Mouse (Mus musculus) gastrocnemius, postnatal 14 days (tissue): ENCODE measurements around the gene Exd2. TPM values are rescaled to one million over a fixed set of nuclear protein-coding genes. Genes with fewer than 3 reads are reported as not detected.
"Not testable (repeated sequence)": the region's sequence is repeated elsewhere in the genome, so short reads cannot be mapped to it uniquely, and the experiment has no call there.

Source experiments
- DNase-seq: peaks from one replicate; pipeline ENCODE4 v3.0.0; 2021; ENCODE audit warnings: mixed read lengths
- intact Hi-C: fragments of 180-260 bp; cut with DNase I; formaldehyde crosslinking; loops from one replicate; pipeline ENCODE4 v1.15.1; 2025; ENCODE audit warnings: low total_unique reads
- long read RNA-seq, 2 experiments: library from polyadenylated mRNA; stranded (forward); transcript quantifications; one replicate each; pipeline ENCODE4 v2.0.0; 2021
- total RNA-seq, 2 experiments: library from RNA; stranded (reverse); gene quantifications; 2 replicates each; pipeline ENCODE4 v1.2.3; 2021

Exd2 gene
- 10 to 100 TPM; 21.4 to 27.0 TPM for total RNA-seq
- long read RNA-seq, experiment 1, full-length matches to known transcripts, result 6 of 12 reads
- long read RNA-seq, experiment 1, partial matches to known transcripts, result 1 of 12 reads
- long read RNA-seq, experiment 1, other reads (novel, unspliced or antisense), result 5 of 12 reads
- long read RNA-seq, experiment 2, transcript Exd2-201 (9 exons, 3,310 nt), result major isoform, 12 of 29 reads
- long read RNA-seq, experiment 2, partial matches to known transcripts, result 1 of 29 reads
- long read RNA-seq, experiment 2, other reads (novel, unspliced or antisense), result 16 of 29 reads

DNA sequence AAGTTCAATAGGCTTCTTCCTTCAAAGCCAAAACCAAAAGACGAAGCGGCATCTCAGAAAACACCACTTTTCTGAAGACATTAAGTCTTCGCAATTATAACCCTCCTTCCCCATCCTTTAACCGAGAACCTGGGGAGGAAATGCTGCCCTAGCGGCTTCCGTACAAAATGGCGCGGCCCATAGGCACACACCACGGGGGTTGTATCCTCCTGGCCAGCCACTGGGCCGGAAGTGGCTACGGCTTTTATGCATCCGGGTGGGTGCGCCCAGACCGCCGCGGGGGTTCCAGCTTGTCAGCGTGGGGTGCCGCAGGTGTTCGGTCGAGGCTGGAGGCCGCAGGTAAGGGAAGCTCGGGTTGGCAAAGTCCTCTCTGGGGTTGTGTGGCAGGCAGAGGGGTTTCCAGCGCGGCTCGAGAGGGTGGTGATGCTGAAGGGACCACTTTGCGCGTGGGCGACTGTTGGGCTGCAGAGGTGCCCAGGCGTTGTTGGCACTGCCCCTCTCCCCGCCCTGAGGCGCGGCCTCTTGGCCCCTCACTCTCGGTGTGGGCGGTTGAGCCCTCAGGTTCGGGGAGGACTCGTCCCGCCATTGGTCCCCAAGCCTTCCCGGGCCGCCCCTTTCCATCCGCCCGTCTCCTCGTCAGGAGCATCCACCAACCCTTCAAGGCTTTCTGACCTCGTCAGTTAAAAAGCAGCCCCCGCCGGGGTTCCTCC lies at the start of gene Exd2:
Exd2 (plus strand) TSS at position 154 of the 710 bp plus-strand sequence.
- DNase-seq, result peak; percentile 92
- intact Hi-C loops, result loop anchor here (10.0 kb wide), 1 partner anchor 68 kb away; no protein-coding TSS in a partner anchor

DNA sequence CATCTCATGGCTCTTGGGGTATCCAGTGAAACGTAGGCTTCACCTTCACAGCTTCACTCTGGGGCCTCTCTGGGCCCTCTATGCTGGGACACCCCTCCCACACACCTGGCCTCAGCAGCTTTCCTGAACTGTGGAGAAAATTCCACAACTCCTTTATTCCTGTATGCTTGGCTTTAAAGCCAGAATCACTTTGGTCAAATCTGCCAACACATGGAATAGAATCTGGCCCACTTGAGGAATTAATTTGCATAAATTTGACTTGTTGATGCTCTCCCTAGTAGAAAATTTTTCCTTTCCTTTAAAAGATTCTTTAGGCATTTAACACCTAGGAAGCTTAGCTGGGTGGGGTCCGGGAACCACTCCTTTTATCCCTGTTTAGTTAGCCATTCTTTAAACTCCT lies 47.8 kb upstream of the Exd2 start:
- intact Hi-C loops, result no loop called here

DNA sequence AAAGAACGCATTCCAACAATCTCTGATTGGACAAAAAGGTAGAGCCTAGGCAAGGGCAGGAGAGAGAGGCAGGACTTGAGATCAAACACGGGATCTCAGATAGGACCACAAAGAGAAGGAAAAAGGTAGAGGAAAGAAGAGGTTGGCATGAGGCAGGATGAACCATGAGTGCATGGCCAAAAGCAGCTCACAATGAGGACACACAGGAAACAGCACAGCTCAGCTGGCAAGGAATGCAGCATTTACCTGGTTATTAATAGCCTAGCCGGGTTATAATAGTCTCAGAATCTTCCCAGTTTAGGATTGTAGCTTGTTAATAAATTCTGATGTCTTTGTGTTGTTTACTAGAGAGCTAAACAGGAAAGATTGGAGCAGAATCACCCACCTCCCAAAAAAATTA lies 35.2 kb upstream of the Exd2 start:
- no peak for DNase-seq
- intact Hi-C loops, result no loop called here

More for the DNA sequence above, 47.8 kb upstream of the Exd2 start:
- no peak for DNase-seq

DNA sequence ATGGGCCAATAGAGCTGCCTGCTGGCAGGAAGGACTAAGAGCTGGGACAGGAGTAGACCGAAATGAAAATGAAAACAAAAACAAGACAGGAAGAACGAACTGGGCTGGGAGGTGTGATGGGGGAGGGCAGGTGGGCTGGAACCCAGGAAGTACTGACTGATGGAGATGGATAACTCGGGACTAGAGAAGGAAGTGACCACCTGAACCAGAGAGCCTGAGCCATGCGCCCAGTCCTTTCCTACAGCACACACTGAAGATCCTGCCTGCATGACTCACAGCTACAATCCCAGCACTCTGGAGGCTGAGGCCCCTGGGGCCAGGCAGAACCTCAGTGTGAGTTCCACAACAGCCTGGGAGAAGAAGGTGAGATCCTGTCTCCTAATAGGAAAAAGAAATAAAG lies 29.6 kb upstream of the Exd2 start:
- intact Hi-C loops, result no loop called here
- no peak for DNase-seq

DNA sequence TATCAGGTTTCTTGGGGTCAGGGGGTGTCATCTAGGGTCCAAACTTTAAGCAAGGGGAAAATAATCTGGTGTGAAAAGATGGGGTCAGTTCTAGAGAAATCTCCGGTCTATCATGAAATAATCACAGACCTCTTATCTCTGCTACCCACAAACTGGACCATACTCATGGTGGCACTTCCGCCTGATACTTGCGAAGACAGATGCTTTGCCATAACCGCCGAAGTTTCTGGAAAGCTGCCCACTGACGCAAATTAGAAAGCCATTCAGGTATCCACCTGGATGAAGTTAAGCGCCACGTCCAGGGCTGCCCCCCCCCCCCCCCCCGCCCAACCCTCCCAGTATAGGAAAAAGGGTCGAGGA lies 28.3 kb upstream of the Exd2 start:
- no peak for DNase-seq
- intact Hi-C loops, result no loop called here

DNA sequence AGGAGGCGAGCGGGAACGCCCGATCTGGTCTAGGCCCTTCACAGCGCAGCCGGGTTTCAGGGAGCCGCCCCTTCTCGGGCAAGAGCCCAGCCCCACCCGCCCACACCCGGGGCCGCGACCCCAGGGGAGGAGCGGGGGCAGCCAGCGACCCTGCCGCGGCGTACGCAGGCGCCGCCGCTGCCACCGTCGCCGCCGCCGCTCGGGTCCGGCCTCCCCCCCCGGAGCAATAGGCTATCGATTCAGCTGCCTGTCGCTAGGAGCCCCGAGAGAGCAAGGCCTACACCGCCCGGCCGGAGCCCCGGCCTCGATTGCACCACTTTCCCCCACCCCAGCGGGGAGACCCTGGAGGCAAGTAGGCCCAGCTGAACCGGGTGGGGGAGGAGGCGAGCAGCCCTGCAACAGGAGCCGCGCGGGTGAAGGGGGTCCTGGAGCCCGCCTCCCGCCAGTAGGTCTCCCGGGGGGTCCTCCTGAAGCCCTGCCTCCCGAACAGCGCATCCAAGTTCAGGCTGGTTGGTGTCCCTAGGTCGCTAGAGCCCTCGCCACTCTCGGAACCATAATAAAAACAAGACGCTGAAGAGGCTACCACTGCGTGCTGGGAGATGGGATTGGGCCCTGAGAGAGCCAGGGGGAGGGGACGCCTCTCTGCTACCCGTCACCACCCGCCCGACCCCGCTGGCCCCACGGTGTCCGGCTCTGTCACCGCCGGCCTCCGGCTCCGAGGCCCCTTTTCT lies 27.8 kb upstream of the Exd2 start:
- DNase-seq, result peak; percentile 76
- intact Hi-C loops, result no loop called here

DNA sequence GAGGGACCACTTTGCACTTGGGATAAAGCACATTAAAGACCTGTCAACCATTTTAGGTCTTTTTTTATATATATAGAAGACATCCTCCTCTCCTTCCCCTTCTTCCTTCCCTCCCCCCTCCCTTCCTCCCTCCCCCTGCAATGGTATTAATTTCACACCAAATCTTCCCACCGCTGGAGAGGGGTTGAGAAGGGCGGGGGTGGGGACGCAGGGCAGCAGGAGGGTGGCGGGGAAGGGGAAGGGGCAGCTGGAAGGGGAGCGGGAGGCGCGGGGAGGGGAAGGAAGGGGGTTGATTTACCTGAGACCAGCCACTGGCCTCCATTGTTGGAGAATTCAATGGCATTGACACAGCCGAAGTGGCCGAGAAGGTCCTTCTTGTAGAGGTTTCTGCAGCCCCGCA lies 27.0 kb upstream of the Exd2 start:
- intact Hi-C loops, result no loop called here
- DNase-seq, result no peak

DNA sequence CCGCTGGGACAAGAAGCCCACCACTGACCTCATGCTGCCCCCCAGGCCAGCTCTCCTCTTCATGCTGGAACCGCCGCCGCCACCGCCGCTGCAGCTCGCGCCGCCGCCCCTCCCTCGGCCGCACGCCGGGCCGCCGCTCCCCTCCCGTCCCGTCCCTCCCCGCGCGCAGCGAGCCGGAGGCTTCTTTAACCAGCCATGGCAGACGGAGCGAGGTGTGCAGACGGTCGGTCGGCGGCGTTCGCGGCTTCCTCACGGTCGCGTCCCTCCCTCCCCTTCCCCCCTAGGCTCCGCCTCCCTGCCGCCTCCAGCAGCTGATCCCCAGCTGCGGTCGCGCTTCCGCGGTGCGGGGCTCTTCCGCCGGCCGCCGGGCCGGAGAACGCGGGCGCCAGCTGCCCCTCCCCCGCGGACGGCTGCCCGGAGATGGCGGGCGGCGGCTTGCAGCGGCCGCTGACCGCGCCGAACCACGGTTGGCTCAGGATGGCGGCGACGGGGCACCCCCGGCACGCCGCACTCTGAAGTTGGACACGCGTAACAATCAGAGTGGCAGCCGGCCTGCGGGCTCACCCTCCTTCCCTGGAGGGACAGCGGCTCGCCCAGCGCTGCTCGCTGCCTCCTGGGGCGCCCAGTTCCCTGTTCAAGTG lies 26.4 kb upstream of the Exd2 start, which contains the start of gene Dcaf5:
Dcaf5 (minus strand) TSS at position 266 of the 641 bp plus-strand sequence.
- intact Hi-C loops, result no loop called here

DNA sequence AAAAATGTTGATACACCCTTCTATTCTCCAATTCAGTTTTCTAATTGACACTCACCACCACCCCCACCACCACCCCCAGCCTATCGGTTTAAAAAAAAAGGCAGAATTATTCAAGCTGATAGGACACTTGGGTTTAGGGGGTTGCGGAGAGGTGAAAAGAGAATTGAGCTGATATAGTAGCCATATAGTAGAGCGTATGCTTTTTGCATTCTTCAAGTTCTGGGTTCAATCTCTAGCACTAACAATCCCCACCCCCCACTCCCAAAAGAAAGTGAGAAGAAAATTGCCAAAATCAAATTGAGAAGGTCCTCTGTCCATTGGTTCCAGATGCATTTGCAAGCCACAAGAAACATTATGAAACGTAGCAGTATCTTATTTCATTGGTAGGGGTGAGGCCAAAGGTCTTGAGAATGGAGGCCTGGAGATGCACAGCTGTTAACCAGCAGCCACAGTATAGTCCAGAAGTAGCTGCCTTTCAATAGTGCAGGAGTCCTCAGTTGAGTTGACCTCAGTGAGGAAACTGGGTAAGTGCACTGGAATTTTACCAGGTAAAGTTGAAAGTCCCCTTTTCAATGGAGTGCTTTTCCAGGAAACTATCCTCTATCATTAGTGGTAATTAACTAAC lies 25.7 kb upstream of the Exd2 start:
- DNase-seq, result no peak
- intact Hi-C loops, result no loop called here

More for the DNA sequence above, 26.4 kb upstream of the Exd2 start, which contains the start of gene Dcaf5:
- DNase-seq, result peak; percentile 81

DNA sequence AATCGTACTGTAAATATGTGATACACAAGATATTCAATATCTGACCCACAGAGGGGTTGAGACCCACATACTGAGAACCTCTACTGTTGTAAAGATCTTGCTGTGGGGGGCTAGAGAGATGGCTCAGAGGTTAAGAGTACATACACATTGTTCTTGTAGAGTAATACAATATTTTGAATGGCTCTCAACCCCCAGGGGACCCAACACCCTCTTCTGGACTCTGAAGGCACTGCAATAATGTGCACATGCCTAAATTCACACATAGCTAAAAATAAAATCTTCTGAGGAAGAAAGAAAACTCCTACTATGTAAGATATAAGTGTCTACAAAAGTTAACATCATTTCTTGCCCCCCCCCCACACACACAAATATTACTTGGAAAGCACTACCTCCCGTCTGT lies 21.9 kb upstream of the Exd2 start:
- DNase-seq, result no peak
- intact Hi-C loops, result no loop called here

DNA sequence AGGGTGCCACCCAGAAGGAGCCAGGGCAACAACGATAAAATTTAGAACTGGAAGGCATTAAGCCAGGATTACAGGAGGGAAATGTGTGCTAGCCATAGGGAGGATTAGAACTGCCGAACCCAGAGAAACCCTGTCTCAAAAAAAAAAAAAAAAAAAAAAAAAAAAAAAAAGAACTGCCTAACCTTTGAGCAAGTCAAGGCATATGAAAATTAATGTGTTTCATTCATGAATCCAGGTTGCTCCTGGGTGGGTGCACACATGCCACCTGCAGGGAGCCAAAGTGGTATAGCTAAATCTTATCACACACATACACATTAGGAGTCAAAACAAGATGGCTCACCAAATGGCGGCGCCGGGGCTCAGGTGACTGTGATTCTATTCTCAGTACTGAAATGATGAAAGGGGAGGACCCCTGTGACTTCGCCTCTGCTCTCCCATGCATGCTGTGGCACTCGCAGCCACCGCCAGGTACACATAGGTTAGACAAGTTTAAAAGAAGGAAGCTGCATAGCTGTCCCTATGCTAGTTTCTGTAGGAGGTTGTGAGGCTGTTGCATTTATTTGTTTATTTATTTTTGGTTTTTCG lies 18.3 kb upstream of the Exd2 start:
- no peak for DNase-seq
- intact Hi-C loops, result no loop called here

DNA sequence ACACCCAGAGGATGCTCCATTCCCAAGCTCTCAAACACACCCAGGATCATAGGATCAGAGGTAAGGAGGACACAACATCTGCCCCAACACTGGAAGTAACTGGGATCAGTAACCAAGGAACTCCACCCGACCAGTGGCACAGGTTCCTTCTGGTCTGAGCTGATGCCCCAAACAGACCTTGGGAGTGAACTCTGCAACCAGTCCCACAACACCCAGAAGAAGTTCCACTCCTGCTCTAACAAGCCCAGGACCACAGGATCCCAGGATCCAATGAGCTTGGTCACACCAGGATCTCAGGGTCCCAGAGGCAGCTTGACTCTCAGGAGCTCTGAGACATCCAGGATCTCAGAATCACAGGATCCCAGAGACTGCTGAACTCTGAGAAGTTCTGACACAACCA lies 9.4 kb upstream of the Exd2 start:
- intact Hi-C loops, result no loop called here
- DNase-seq, result no peak

DNA sequence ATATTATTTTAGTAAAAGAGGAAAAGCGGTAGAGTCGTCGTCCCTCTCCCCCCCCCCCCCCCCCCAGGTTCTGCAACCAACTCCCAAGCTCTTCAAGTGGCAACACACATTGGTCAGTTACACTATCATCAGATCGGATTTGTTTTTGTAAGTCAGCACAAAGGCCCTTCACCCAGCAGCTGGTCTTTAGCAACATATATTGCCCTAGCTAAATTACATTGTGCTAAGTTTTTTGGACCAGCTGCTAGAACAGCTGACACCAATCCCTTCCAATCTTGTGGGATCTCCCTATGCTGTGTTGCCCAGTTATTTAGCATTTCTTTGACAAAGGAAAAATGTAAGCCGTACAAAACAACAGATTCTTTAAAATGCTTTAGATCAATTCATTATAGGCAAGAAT lies 4.9 kb upstream of the Exd2 start:
- DNase-seq, result no peak
- intact Hi-C loops, result no loop called here

DNA sequence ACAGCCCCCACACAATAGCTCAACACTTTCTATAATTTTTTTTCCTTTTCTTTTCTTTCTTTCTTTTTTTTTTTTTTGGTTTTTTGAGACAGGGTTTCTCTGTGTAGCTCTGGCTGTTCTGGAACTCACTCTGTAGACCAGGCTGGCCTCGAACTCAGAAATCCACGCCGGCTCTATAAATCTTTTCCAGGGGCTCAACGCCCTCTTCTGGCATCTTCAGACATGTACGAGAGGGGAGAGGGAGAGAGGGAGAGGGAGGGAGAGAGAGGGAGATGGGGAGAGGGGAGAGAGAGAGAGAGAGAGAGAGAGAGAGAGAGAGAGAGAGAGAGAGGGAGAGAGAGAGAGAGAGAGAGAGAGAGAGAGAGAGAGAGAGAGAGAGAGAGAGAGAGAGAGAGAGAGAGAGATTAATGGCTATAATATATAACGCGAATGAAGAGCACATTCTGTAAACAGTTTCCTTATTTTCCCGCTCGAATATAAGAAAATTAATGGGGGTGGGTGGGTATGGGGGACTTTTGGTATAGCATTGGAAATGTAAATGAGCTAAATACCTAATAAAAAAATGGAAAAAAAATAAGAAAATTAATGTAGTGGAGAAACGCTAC lies 501 bp upstream of the Exd2 start:
- DNase-seq, result not testable (repeated sequence)
- intact Hi-C loops, result loop anchor here (10.0 kb wide), 1 partner anchor 68 kb away; no protein-coding TSS in a partner anchor

DNA sequence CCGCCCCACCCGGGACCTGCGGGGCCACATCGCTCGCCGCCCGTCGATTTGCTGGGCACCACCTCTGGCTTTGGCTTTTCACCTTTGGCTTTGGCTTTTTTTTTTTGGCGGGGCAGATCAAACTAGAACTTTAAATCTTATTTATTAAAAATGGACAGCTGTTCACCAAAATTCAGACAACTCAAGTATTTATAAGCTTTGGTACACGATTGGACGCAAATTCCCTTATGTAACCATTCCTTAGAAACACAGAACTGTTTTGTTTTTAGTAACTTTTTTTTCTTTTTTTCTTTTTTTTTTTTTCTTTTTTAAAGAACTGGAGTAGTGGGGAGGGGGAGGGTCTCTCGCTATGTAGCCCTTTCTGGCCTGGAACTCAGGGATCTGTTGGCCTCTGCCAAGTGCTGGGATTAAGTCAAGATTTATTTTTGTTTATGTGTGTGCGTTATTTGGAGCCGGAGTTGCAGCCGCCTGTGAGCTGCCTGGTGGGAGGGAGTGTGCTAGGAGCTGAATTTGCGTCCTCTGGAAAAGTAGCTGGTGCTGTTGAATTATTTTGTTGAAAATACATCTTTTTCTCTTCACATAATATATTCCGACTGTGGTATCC lies 873 bp downstream of the Exd2 start:
- intact Hi-C loops, result loop anchor here (10.0 kb wide), 1 partner anchor 69 kb away; no protein-coding TSS in a partner anchor
- peak; percentile 9 for DNase-seq

DNA sequence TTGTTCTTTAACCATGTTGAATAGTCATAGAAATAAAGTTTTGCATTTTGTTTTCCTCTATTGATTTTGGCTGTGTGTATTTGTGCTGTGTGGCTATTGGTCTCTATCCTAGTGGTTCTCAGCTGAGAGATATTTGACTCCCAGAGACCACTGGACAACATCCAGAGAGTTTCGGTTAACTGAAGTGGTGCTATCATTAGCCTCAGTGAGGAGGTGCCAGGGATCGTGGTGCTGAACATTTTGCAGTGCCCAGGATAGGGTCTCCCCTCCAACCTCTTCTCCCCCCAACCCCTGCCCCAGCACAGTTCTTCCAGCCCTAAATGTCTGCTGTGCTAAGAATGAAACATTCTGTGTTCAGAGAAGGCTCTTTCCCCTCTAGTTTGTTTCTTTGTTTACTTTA lies 7.3 kb downstream of the Exd2 start:
- intact Hi-C loops, result no loop called here

DNA sequence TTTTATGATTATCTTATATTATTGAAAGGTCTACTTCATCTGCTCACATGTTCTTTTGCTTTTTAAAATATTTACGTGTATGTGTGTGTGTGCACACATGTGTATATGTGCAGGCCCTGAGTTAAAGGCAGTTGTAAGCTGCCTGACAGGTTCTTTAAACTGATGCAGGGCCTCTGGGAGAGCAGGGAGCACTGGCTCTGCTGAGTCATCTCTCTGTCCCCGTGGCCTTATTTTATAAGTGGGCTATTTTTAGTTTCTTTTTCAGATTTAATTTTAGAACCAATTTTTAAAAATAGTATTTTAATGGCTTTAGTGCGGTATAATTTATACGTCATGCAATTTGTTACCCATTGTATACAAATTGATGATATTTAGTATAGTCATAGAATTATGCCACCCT lies 9.0 kb downstream of the Exd2 start:
- intact Hi-C loops, result no loop called here
- DNase-seq, result no peak

More for the DNA sequence above, 7.3 kb downstream of the Exd2 start:
- peak; percentile 8 for DNase-seq

DNA sequence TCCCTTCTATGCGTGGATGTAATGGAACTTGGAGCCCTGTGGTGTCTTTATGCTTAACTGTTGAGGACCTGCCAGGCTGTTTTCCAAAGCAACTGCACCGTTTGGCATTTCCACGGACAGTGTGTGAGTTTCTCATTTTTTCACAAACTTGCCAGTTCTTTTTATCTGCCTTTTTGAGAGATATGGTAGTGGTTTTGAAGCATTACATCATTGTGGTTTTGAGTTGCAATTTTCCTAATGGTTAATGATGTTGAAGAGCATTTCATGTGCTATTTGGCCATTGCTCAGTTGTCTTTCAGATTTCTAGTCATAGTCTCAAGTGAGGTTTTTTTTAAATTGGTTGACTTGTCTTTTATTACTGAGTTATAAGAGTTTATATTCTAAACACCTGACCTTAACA lies 10.8 kb downstream of the Exd2 start:
- no peak for DNase-seq
- intact Hi-C loops, result no loop called here
